Mouse (Mus musculus) hindbrain, embryonic 15.5 days (tissue): Measurements from ENCODE around the gene Crb1. TPM values are rescaled to one million over a fixed set of nuclear protein-coding genes. Genes with fewer than 3 reads are reported as not detected.

Experiments used
- ATAC-seq: fragments of 200-750 bp; cut with Nextera tagmentation; 2 replicates; pipeline ENCODE4 v1.8.0; 2017; ENCODE audit warnings: low read depth, moderate number of reproducible peaks, moderate TSS enrichment; ENCODE audit not compliant: low FRiP score
- H3K27ac ChIP-seq: fragments of 300-500 bp; sonication (generic); replicated peaks from 2 replicates; pipeline ENCODE4 v1.5.1; 2015; ENCODE audit warnings: mild to moderate bottlenecking, inconsistent platforms
- H3K27me3 ChIP-seq: fragments of 300-500 bp; sonication (generic); 2 replicates; pipeline ENCODE4 v1.6.1; 2015; ENCODE audit warnings: control low read depth, inconsistent platforms
- H3K36me3 ChIP-seq: fragments of 300-500 bp; sonication (generic); 2 replicates; pipeline ENCODE4 v1.6.1; 2015; ENCODE audit warnings: control low read depth, inconsistent platforms
- H3K4me1 ChIP-seq: fragments of 300-500 bp; sonication (generic); replicated peaks from 2 replicates; pipeline ENCODE4 v1.6.1; 2015; ENCODE audit warnings: control low read depth, inconsistent platforms
- H3K4me2 ChIP-seq: fragments of 300-500 bp; sonication (generic); 2 replicates; pipeline ENCODE4 v1.6.1; 2015; ENCODE audit warnings: moderate library complexity, mild to moderate bottlenecking, inconsistent platforms
- H3K4me3 ChIP-seq: fragments of 300-500 bp; sonication (generic); 2 replicates; pipeline ENCODE4 v1.5.1; 2015; ENCODE audit warnings: mild to moderate bottlenecking, inconsistent platforms
- H3K9ac ChIP-seq: fragments of 300-500 bp; sonication (generic); 2 replicates; pipeline ENCODE4 v1.6.1; 2015; ENCODE audit warnings: inconsistent platforms
- H3K9me3 ChIP-seq: fragments of 300-500 bp; sonication (generic); 2 replicates; pipeline ENCODE4 v1.6.1; 2016; ENCODE audit warnings: control low read depth, inconsistent platforms
- WGBS: fragments of 180-500 bp; shearing (Covaris S2); methylation state at CpG from one replicate; pipeline ENCODE4 v1.1.7; 2015; 5-methylcytosine and 5-hydroxymethylcytosine counted together
- polyA plus RNA-seq: library from polyadenylated mRNA; unstranded; fragments of >200 nt; fragmentation: Nextera tagmentation; extraction: Ambion mirVana; gene quantifications from 2 replicates; pipeline ENCODE4 v1.2.1, GENCODE M21; 2015

Gene Crb1
- polyA plus RNA-seq, 1 experiment from 2014 or later = 1.4 TPM

DNA sequence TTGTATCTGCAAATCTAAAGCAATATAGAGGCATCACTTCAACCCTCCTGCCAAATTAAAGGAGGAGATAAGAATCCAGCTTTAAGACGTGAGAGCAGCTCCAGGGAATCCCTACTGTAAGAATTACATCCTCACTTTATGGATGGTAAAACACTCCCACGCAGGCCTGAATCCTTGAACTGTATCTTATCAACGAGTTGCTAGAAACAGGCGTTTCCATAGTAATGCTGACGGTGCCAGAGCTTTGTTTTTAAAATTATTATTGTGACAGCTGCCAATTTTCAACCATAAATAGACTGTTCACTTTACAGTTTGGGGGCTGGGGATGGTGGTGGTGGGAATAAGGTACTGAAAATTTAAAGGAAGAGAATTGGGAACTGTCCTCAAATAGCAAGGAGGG lies 173.9 kb downstream of the Crb1 start:
- no peak overlapping the region for H3K27ac ChIP-seq
- ATAC-seq = no peak
- H3K4me1 ChIP-seq = no peaks in the 10 kb centered on the region
- no peak overlapping the region for H3K9ac ChIP-seq
- H3K4me2 ChIP-seq = no peak overlapping the region
- WGBS = 62% methylated on average over 5 of the region's 5 CpGs
- no peak overlapping the region for H3K4me3 ChIP-seq
- H3K27me3 ChIP-seq = no peaks in the 10 kb centered on the region
- H3K36me3 ChIP-seq = no peaks in the 10 kb centered on the region
- H3K9me3 ChIP-seq = no peaks in the 10 kb centered on the region

DNA sequence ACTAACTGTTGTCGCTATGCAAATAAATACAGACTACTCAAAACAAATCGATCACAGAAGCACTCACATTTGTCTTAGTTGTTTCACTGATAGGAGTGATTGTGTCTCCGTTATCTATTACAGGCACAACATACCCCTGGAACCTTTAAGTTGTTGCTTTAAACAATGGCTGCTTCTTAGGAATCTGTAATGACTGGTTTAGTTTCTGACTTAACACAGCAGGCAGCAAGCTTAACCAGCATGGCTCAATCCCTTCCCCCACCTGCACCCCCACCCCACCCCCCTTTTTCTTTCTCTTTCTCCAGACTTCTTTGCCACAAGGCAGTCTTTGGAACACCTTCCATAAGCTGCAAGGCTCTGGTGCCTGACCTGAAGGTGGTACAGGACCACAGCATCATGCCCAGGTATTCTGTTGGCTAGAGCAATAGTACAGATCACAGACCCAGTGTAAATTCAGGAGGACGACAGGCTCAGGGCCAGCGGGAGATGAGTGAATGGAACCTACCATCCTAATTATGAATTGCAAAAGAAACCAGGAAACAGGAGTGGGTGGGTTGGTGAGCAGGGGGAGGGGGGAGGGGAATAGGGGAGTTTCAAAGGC lies 182.4 kb downstream of the Crb1 start:
- ATAC-seq = no peak
- no peak overlapping the region for H3K9ac ChIP-seq
- no peaks in the 10 kb centered on the region for H3K27me3 ChIP-seq
- no peaks in the 10 kb centered on the region for H3K36me3 ChIP-seq
- 22% methylated on average over 5 of the region's 5 CpGs for WGBS
- no peak overlapping the region for H3K27ac ChIP-seq
- H3K9me3 ChIP-seq = no peaks in the 10 kb centered on the region
- no peak overlapping the region for H3K4me2 ChIP-seq
- no peaks in the 10 kb centered on the region for H3K4me1 ChIP-seq
- H3K4me3 ChIP-seq = no peak overlapping the region

DNA sequence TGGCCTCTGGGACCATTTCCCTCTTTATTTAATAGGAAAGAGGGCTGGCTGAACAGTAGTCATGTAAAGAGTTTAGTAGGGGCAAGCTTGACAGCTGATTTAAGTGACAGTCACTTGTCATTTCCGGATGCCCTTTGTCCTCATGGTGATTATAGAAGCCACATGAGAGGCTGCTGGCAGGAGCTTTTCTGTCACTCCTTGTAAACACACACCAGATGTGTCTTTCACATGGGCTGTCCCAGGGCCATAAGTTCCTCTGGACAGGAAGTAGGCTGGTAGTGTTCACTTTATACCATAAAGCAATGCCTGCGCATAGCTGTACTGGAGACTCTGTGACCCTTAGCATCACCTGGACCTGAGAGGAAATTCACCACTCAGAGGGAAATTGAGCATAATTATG lies 182.9 kb downstream of the Crb1 start:
- no peak overlapping the region for H3K27ac ChIP-seq
- H3K9me3 ChIP-seq = no peaks in the 10 kb centered on the region
- H3K9ac ChIP-seq = no peak overlapping the region
- 57% methylated on average over 2 of the region's 2 CpGs for WGBS
- no peaks in the 10 kb centered on the region for H3K4me1 ChIP-seq
- H3K36me3 ChIP-seq = no peaks in the 10 kb centered on the region
- no peaks in the 10 kb centered on the region for H3K27me3 ChIP-seq
- no peak for ATAC-seq
- H3K4me2 ChIP-seq = no peak overlapping the region
- no peak overlapping the region for H3K4me3 ChIP-seq

DNA sequence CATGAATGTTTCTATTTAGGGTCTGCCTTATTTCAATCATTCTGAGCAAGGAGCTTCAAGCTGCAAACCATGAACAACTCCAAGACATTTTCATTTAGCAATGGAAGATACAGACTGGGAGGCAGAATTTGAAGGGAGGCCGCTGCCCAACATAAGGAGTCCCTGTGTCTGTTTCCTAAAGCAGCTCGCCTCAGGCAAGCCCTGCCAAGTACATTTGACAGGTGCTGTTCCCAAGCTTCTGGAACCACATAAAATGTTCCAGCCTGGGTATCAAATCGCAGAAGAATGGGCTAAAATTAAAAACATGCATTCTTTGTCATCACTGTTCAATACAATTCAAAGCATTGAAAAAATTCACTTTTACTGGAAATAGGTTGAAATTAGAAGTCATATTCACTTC lies 184.3 kb downstream of the Crb1 start:
- Histone ChIP-seq H3K9me3 (no peaks in the 10 kb centered on the region), H3K36me3 (no peaks in the 10 kb centered on the region), H3K4me1 (no peaks in the 10 kb centered on the region), H3K4me2 (no peak overlapping the region), H3K9ac (no peak overlapping the region), H3K27me3 (no peaks in the 10 kb centered on the region), H3K27ac (no peak overlapping the region), H3K4me3 (no peak overlapping the region)
- 94% methylated on average over 3 of the region's 3 CpGs for WGBS
- no peak for ATAC-seq

- no peak overlapping the region for H3K4me3 ChIP-seq
- no peak for ATAC-seq
- no peak overlapping the region for H3K9ac ChIP-seq
- 59% methylated on average over 6 of the region's 6 CpGs for WGBS
- H3K27me3 ChIP-seq = no peaks in the 10 kb centered on the region
- H3K4me2 ChIP-seq = no peak overlapping the region
- no peaks in the 10 kb centered on the region for H3K4me1 ChIP-seq
- H3K36me3 ChIP-seq = no peaks in the 10 kb centered on the region
- H3K9me3 ChIP-seq = no peaks in the 10 kb centered on the region
- no peak overlapping the region for H3K27ac ChIP-seq
Measured at GRCm38 (mm10) chr1:139180481-139181149, 196.3 kb downstream of the Crb1 start.

GRCm38 (mm10) chr1:139179707-139180106 lies 197.2 kb downstream of the Crb1 start:
- no peak overlapping the region for H3K4me3 ChIP-seq
- no peaks in the 10 kb centered on the region for H3K27me3 ChIP-seq
- ATAC-seq = peak; percentile 34; the same call in 1 of the 2 replicates
- H3K27ac ChIP-seq = no peak overlapping the region
- no peaks in the 10 kb centered on the region for H3K9me3 ChIP-seq
- no peaks in the 10 kb centered on the region for H3K4me1 ChIP-seq
- WGBS = 68% methylated on average over 1 of the region's 1 CpGs
- H3K36me3 ChIP-seq = no peaks in the 10 kb centered on the region
- no peak overlapping the region for H3K4me2 ChIP-seq
- H3K9ac ChIP-seq = no peak overlapping the region

DNA sequence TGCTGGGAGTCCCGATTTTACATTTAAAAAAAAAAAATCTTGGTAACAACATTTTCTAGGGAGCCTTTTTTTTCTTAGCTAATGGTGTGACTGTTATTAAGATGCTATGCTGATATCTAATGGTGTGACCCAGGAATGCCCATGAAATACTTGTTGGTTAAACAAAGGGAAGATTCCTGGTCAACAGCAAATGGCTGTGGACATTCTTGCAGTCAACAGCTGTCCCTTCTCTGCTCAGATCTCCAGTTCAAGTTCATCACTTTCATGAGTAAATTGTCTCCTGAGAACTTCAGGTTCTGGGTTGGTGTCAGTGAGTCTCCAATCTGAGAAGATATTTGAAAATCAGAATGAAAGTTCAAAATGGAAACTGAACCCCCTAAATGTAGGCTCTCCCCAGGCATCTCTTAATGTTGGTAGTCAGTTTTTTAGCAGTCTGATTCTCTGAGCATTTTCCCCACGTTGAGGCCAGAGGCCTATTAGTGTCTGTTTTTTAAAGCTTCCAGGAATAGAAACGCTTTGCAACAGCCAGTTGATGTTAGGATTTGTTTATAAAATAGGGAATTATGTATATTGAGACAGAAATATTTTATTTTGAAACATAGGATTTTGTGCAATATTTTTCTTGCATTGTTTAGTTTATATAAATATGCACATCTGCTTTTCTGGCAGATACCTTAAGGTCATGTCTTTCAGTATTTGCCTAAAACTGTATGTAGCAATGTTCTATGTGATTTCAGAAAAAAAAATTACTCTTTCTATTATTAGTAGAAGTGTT lies 202.7 kb downstream of the Crb1 start:
- WGBS = 82% methylated on average over 3 of the region's 3 CpGs
- H3K27ac ChIP-seq = no peak overlapping the region
- no peak overlapping the region for H3K4me3 ChIP-seq
- no peak overlapping the region for H3K4me2 ChIP-seq
- ATAC-seq = no peak
- H3K4me1 ChIP-seq = no peaks in the 10 kb centered on the region
- H3K9me3 ChIP-seq = no peaks in the 10 kb centered on the region
- H3K9ac ChIP-seq = no peak overlapping the region
- H3K36me3 ChIP-seq = peaks cover 8% of the 10 kb centered on the region
- H3K27me3 ChIP-seq = no peaks in the 10 kb centered on the region

DNA sequence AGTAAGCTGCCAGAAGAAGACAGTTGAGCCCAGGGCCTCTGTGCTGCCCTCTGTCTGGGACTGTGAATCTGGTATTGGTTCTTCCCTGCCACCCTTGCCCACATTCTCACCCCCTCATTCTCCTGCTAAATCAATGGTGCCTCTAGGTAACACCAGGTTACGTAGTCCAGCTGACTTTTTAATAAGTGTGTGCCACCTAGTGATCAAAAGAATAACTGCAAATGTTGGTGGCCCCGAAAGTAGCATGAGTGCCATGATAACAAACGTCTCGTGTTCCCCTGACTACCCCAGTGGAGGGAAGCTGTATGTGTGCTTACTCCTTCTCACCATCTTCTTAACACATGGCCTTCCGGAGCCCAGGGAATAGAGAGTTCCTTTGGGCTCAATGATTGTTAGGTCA lies 214.1 kb downstream of the Crb1 start:
- no peak for ATAC-seq
- Histone ChIP-seq H3K9ac (no peak overlapping the region), H3K27me3 (no peaks in the 10 kb centered on the region), H3K9me3 (no peaks in the 10 kb centered on the region), H3K4me3 (no peak overlapping the region), H3K27ac (no peak overlapping the region), H3K4me2 (no peak overlapping the region), H3K4me1 (no peaks in the 10 kb centered on the region), H3K36me3 (no peaks in the 10 kb centered on the region)
- WGBS = 43% methylated on average over 5 of the region's 5 CpGs

DNA sequence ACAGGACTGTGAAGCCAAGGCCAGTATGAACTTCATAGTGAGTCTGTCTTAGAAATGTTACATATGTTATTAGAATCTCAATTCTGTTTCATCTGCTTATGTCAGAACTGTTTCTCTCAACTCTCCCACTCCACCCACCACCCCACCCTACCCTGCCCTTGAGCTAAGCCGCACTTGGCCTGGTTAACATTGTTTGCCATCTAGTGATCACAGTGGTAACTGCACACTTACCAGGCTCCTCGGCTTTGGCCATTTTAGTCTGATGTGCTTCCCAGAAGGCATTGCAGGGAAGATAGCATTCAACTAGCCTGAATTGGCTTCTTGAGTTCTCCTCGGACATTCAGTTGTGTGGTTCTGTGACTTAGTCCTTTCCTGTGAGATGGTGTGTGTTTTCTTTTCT lies 215.3 kb downstream of the Crb1 start:
- no peak for ATAC-seq
- H3K36me3 ChIP-seq = no peaks in the 10 kb centered on the region
- no peak overlapping the region for H3K27ac ChIP-seq
- no peaks in the 10 kb centered on the region for H3K4me1 ChIP-seq
- no peak overlapping the region for H3K4me2 ChIP-seq
- WGBS = 55% methylated on average over 3 of the region's 3 CpGs
- no peak overlapping the region for H3K9ac ChIP-seq
- no peaks in the 10 kb centered on the region for H3K9me3 ChIP-seq
- no peaks in the 10 kb centered on the region for H3K27me3 ChIP-seq
- H3K4me3 ChIP-seq = no peak overlapping the region

- Histone ChIP-seq H3K27me3 (no peaks in the 10 kb centered on the region), H3K9ac (no peak overlapping the region), H3K4me2 (no peak overlapping the region), H3K4me1 (no peaks in the 10 kb centered on the region), H3K4me3 (no peak overlapping the region), H3K36me3 (no peaks in the 10 kb centered on the region), H3K9me3 (no peaks in the 10 kb centered on the region), H3K27ac (no peak overlapping the region)
- ATAC-seq = no peak
- 23% methylated on average over 3 of the region's 3 CpGs for WGBS
Measured at GRCm38 (mm10) chr1:139156397-139156796, 220.5 kb downstream of the Crb1 start.

GRCm38 (mm10) chr1:139153493-139153892 lies 223.4 kb downstream of the Crb1 start:
- Histone ChIP-seq H3K27ac (no peak overlapping the region), H3K9ac (no peak overlapping the region), H3K4me2 (no peak overlapping the region), H3K9me3 (no peaks in the 10 kb centered on the region), H3K4me1 (no peaks in the 10 kb centered on the region), H3K27me3 (no peaks in the 10 kb centered on the region), H3K4me3 (no peak overlapping the region), H3K36me3 (no peaks in the 10 kb centered on the region)
- 38% methylated on average over 6 of the region's 6 CpGs for WGBS
- ATAC-seq = no peak

DNA sequence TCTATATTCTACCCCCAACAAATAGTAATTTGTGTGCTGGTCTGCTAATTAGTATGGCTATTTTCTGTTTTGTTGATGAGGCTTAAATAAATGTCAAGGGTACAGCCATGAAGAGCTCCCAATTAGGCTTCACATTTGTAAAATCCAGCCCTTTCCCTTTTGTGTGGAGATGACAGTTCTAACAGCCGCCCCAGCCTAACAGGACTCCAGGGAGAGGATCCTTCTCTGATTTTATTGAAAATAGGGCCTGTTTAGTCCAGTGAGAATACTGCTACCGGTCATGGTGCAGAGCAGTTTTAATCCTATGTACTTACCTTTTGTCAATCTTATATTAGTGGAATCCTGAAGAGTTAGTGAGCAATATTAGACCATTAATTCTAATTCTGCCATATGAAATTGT lies 223.9 kb downstream of the Crb1 start:
- ATAC-seq = no peak
- Histone ChIP-seq H3K9me3 (no peaks in the 10 kb centered on the region), H3K4me1 (no peaks in the 10 kb centered on the region), H3K27ac (no peak overlapping the region), H3K9ac (no peak overlapping the region), H3K27me3 (no peaks in the 10 kb centered on the region), H3K36me3 (no peaks in the 10 kb centered on the region), H3K4me2 (no peak overlapping the region), H3K4me3 (no peak overlapping the region)
- WGBS = 49% methylated on average over 2 of the region's 2 CpGs
